Mouse (Mus musculus): ENCODE data around the gene Sel1l. TPM values are rescaled to one million over a fixed set of nuclear protein-coding genes. Genes with fewer than 3 reads are reported as not detected.

Gene Sel1l
- 80.5 TPM for polyA plus RNA-seq (2017; shearing (Covaris generic))

DNA sequence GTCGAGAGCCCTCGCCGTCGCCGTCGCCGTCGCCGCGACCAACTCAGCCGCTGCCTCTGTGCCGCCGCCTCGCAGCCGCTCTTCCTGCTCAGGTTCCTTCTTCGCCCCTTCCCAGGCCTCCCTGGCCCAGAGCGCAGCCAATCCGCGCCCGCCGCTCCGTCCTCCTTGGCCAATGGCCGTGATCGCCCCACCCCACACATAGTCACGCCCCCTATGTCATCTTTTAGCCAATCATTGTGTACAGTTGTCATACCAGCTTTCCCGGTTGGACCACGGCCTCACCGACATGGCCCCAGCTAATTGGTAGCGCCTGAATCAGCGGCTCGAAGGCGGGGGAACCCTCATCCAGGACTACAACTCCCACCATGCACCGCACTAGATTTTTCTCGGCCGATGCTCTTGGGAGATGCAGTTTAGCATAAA lies at the start of gene Sel1l:
TSS of gene Sel1l (minus strand) at position 113 of the 423 bp plus-strand sequence.

DNA sequence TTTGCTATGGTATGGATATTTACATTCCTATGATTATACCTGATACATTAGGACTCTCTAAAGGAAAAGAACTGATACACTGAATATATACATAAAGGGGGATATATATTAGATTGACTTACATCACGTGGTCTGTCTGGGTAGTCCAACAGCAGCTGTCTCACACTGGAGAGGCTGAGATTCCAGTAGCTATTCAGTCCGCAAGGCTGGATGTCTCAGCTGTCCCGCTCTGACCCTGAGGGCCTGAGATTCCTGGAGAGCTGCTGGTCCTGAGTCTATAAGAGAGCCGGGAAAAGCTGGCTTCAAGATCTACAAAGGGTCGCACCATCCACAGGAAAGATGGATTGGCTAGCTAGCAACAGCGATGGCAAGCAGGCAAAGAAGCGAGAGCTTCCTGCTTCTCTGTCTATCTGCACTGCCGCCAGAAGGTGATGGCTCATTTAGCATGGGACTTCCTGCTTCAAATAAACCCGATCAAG lies 61.0 kb downstream of the Sel1l start, which contains the start of gene Ston2:
TSS of gene Ston2 (minus strand) at position 429 of the 479 bp plus-strand sequence.

Other genes starting within 250 kb of the Sel1l start
- 0.72 TPM for gene Ston2, start 60.8 kb downstream of the Sel1l start, polyA plus RNA-seq (2017; shearing (Covaris generic))

All from activated CD4-positive, CD25-positive, alpha-beta regulatory T cell, adult 9 weeks (primary cell).